ENCODE assay signal across 8 mouse cellular contexts in the genomic region with DNA sequence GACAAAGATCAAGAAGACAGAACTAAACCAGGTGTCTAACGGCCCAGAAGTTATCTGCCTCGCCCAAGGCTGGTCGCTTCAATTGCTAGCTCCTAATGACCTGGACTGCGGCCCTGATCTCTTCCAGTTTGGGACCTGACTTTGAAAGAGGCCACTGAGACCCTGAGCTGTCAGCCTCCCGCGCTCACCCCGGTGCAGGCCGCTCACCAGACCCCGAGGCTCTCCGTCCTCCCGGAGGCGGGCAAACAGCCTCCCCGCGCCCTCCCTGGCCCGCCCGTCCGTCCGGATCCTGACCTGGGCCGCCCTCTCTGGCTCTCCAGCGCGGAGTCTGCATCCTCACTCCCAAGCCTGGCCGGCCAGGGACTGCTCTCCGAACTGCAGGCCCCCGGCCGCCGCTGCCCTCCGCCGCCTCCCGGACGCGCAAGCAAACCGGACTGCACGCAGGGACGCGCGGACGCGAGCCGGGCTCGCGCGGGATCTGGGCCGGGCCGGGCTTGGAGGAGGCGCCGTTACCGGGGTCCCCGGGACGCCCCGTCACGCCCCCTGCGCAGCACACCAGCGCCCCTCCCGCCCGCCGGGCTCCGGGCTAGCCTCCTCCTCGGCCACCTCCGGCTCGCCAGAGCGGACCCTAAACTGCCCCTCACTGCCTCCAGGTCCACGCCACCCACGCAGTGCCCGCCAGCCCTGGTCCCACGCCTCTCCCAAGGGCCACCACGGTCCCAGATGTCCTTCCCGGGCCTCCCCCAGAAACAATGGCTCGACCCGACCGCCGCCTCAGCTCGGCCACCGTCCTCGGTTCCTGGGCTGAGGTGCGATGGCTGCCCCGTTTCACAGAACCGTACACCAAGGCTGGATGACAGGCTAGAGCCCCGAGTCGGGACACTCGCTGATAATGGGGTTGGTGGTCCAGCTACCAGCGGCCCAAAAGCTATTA. TPM values are rescaled to one million over a fixed set of nuclear protein-coding genes. Genes with fewer than 3 reads are reported as not detected.
DNase-seq lines count a peak whose midpoint lies in the region; ATAC-seq and TF ChIP-seq lines count a peak whose summit lies in the region.

No protein-coding gene starts in this region.

- peak overlapping the region; percentile 76 for H3K4me3 ChIP-seq in hindbrain, postnatal 0 days (ENCODE audit: low read length)

- H3K4me2 ChIP-seq in hindbrain, postnatal 0 days (ENCODE audit: low read depth, low read length) = peak overlapping the region; percentile 80

- no peak for TF ChIP-seq CTCF in hindbrain, postnatal 0 days (IDR thresholded peaks at IDR 0.05; ENCODE audit: low read depth)

- no peaks in the 10 kb centered on the region for H3K9me3 ChIP-seq in hindbrain, postnatal 0 days (ENCODE audit: low read length)

- H3K27ac ChIP-seq in hindbrain, postnatal 0 days = peak overlapping the region; percentile 98

- ATAC-seq in hindbrain, postnatal 0 days = peak; percentile 57
- peak; percentile 10; the same call in 1 of the 2 replicates for ATAC-seq in megakaryocyte, adult 5-6 weeks (ENCODE audit: poor library complexity, severe bottlenecking)

- H3K4me1 ChIP-seq in hindbrain, postnatal 0 days (ENCODE audit: insufficient read depth, low read length) = peaks cover 28% of the 10 kb centered on the region

- no peaks in the 10 kb centered on the region for H3K36me3 ChIP-seq in hindbrain, postnatal 0 days (ENCODE audit: insufficient read depth, low read length)

- peak; percentile 8 for DNase-seq in T-cell, adult 2 months (ENCODE audit: low spot score)
- DNase-seq in cerebellum, postnatal 25 days = peak; percentile 78 to 82
- peak; percentile 40 to 61 for DNase-seq in gastrocnemius, adult 8-10 months (ENCODE audit: low spot score in 2 of 2)
- DNase-seq in hindbrain, postnatal 0 days (ENCODE audit: low spot score) = peak; percentile 78
- peak; percentile 44 to 88 for DNase-seq in left cerebral cortex, postnatal 10 days (ENCODE audit: extremely low spot score in 1 of 2, low spot score in 2 of 2)
- DNase-seq in right cerebral cortex, postnatal 10 days (ENCODE audit: low spot score in 2 of 2) = peak; percentile 74 to 76
- DNase-seq in urinary bladder, postnatal 25 days (ENCODE audit: low spot score) = peak; percentile 64

- WGBS in hindbrain, postnatal 0 days = 1% methylated on average over 72 of the region's 81 CpGs

- H3K9ac ChIP-seq in hindbrain, postnatal 0 days (replicated peaks; ENCODE audit: low read length) = peak overlapping the region; percentile 99

- intact Hi-C loops in left cerebral cortex, postnatal 10 days (cut with DNase I) = loop anchor here (5.0 kb wide), 1 partner anchor 47 kb away; no protein-coding TSS in a partner anchor

- H3K27me3 ChIP-seq in hindbrain, postnatal 0 days (ENCODE audit: insufficient read depth, low read length) = no peaks in the 10 kb centered on the region

RNA-seq across cellular contexts. Expression of gene Trio, which starts 1.4 kb away (rescaled TPM):
- 10 to 100 TPM; 24.6 to 29.0 (median 27.1) TPM for total RNA-seq in gastrocnemius, adult 8-10 months (2022)
- 188 and 197 TPM in 2 replicates for total RNA-seq in hindbrain, postnatal 0 days (2014; rRNA removed)
- 19.9 and 24.0 TPM in 2 replicates for polyA plus RNA-seq in hindbrain, postnatal 0 days (2015; fragmentation: Nextera tagmentation; extraction: Ambion mirVana)
- total RNA-seq in left cerebral cortex, postnatal 10 days (2021) = 100 to 1,000 TPM; 187 to 198 TPM
- 46.1 and 50.8 TPM in 2 replicates for total RNA-seq in megakaryocyte, adult 5-6 weeks (2015)
- total RNA-seq in megakaryocyte, adult 5-6 weeks (2017) = 33.9 and 37.3 TPM in 2 replicates

Comparison
In these comparisons a context has a peak if more than half of its experiments do, and no peak if none do; other contexts are left out.
1. Peak in every context shown above with its lines: DNase-seq, ATAC-seq, H3K4me3 ChIP-seq and H3K27ac ChIP-seq.
2. DNase-seq: peak in every context shown above with its lines; median percentile 80 in cerebellum, postnatal 25 days; 78 in hindbrain, postnatal 0 days; 75 in right cerebral cortex, postnatal 10 days; 66 in left cerebral cortex, postnatal 10 days; 64 in urinary bladder, postnatal 25 days; 50 in gastrocnemius, adult 8-10 months; 8 in T-cell, adult 2 months.